Mouse (Mus musculus) forebrain, postnatal 0 days (tissue): ENCODE measurements around the gene Decr2. TPM values are rescaled to one million over a fixed set of nuclear protein-coding genes. Genes with fewer than 3 reads are reported as not detected.

Experiments used
- ATAC-seq: fragments of 200-750 bp; cut with Nextera tagmentation; 2 replicates; pipeline ENCODE4 v1.8.0; 2017; ENCODE audit warnings: mild to moderate bottlenecking, moderate library complexity
- DNase-seq: peaks from one replicate; pipeline ENCODE4 v3.0.0-alpha.2; 2015
- H3K27ac ChIP-seq: fragments of 300-500 bp; sonication (generic); 2 replicates; pipeline ENCODE4 v1.5.1; 2014; ENCODE audit warnings: low read depth, mild to moderate bottlenecking, antibody characterized with exemption, low read length, moderate library complexity, mixed read lengths
- H3K27me3 ChIP-seq: fragments of 300-500 bp; sonication (generic); 2 replicates; pipeline ENCODE4 v1.6.1; 2014; ENCODE audit warnings: mild to moderate bottlenecking, low read length, mixed read lengths; ENCODE audit not compliant: insufficient read depth
- H3K36me3 ChIP-seq: fragments of 300-500 bp; sonication (generic); 2 replicates; pipeline ENCODE4 v1.6.1; 2014; ENCODE audit warnings: mild to moderate bottlenecking, moderate library complexity; ENCODE audit not compliant: insufficient read depth
- H3K4me1 ChIP-seq: fragments of 300-500 bp; sonication (generic); 2 replicates; pipeline ENCODE4 v1.6.1; 2014; ENCODE audit warnings: antibody characterized with exemption; ENCODE audit not compliant: insufficient read depth
- H3K4me2 ChIP-seq: fragments of 300-500 bp; sonication (generic); 2 replicates; pipeline ENCODE4 v1.6.1; 2014; ENCODE audit warnings: low read depth, mild to moderate bottlenecking, moderate library complexity
- H3K4me3 ChIP-seq: fragments of 300-500 bp; sonication (generic); 2 replicates; pipeline ENCODE4 v1.5.1; 2014; ENCODE audit warnings: low read depth, low read length, mixed read lengths
- H3K9ac ChIP-seq: fragments of 300-500 bp; sonication (generic); 2 replicates; pipeline ENCODE4 v1.6.1; 2014; ENCODE audit warnings: mild to moderate bottlenecking
- H3K9me3 ChIP-seq: fragments of 300-500 bp; sonication (generic); 2 replicates; pipeline ENCODE4 v1.6.1; 2016; ENCODE audit warnings: low read length
- CTCF ChIP-seq: sonication (generic); IDR thresholded peaks from 2 replicates; pipeline ENCODE4 v1.5.1; 2016; ENCODE audit warnings: antibody characterized with exemption, control low read depth, low read depth
- WGBS: fragments of 180-500 bp; shearing (Covaris S2); extraction: QIAGEN DNeasy Blood & Tissue Kit; methylation state at CpG from one replicate; pipeline ENCODE4 v1.1.7; 2014; 5-methylcytosine and 5-hydroxymethylcytosine counted together
- polyA plus RNA-seq: library from polyadenylated mRNA; unstranded; fragments of >200 nt; fragmentation: Nextera tagmentation; extraction: Ambion mirVana; gene quantifications from 2 replicates; pipeline ENCODE4 v1.2.1, GENCODE M21; 2015
- total RNA-seq: library from RNA; depleted of rRNA; stranded (reverse); fragments of >200 nt; gene quantifications from 2 replicates; pipeline ENCODE4 v1.2.3, GENCODE M21; 2014; rRNA removed

Decr2 gene
- 32.7 and 41.1 TPM in 2 replicates for total RNA-seq
- 29.5 and 35.3 TPM in 2 replicates for polyA plus RNA-seq

DNA sequence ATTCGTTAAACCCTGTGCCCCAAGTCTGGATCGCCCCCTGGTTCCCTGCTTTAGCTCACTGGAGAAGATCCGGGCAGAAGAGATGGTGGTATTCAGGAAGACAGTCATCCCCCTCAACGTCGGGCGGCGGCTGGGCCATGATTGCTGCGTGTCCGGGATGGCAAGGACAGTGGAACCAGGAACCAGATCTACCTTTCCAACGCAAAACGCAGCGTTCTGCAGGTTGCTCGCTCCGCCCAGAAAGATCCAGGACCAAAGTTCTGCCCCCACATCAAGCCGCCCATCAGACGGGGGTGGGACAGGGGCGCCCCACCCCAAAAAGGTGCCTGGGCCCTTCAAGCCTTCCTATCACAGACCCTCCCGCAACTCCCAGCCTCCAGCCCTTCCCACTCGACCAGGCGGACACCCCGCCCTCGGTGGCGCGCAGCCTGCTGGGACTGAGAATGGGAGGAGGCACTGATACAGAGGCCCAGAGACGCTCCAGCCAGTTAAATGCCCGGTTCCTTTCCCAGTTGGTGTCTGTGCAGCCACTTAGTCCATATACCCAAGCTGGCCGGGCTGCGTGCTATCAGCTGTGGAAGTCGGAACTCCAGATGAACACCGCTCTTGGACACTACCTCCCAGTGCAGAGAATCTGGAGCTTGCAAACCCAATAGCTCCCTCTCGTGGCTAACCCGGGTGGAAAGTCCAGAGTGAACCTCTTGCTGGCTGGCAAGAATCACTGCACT is at the start of gene Decr2:
Decr2 (minus strand) TSS at position 433 of the 728 bp plus-strand sequence.
- Histone ChIP-seq H3K9ac (peak within 1 kb of the TSS; percentile 66), H3K27me3 (no peaks in the 10 kb centered on the region), H3K27ac (peak within 1 kb of the TSS; percentile 67), H3K9me3 (no peaks in the 10 kb centered on the region), H3K4me2 (peak within 1 kb of the TSS; percentile 85), H3K4me1 (no peaks in the 10 kb centered on the region), H3K4me3 (peak within 1 kb of the TSS; percentile 65), H3K36me3 (no peaks in the 10 kb centered on the region; the same call in 1 of the 2 replicates)
- TF ChIP-seq CTCF: peak; percentile 92
- 3% methylated on average over 32 of the region's 32 CpGs for WGBS
- DNase-seq: peak; percentile 93
- ATAC-seq: peak; percentile 88

- peak overlapping the region; percentile 94 for H3K27ac ChIP-seq
- H3K9ac ChIP-seq: peak overlapping the region; percentile 93
- no peak for TF ChIP-seq CTCF
- H3K36me3 ChIP-seq: peaks cover 13% of the 10 kb centered on the region
- ATAC-seq (peak; percentile 67), DNase-seq (peak; percentile 65)
- H3K4me1 ChIP-seq: peaks cover 13% of the 10 kb centered on the region; the same call in 1 of the 2 replicates
- H3K9me3 ChIP-seq: no peaks in the 10 kb centered on the region
- H3K27me3 ChIP-seq: no peaks in the 10 kb centered on the region
- WGBS: 4% methylated on average over 54 of the region's 58 CpGs
- H3K4me2 ChIP-seq: peak overlapping the region; percentile 78
- H3K4me3 ChIP-seq: peak overlapping the region; percentile 95
Measured at GRCm38 (mm10) chr17:26138901-26139381, 48.8 kb upstream of the Decr2 start.

DNA sequence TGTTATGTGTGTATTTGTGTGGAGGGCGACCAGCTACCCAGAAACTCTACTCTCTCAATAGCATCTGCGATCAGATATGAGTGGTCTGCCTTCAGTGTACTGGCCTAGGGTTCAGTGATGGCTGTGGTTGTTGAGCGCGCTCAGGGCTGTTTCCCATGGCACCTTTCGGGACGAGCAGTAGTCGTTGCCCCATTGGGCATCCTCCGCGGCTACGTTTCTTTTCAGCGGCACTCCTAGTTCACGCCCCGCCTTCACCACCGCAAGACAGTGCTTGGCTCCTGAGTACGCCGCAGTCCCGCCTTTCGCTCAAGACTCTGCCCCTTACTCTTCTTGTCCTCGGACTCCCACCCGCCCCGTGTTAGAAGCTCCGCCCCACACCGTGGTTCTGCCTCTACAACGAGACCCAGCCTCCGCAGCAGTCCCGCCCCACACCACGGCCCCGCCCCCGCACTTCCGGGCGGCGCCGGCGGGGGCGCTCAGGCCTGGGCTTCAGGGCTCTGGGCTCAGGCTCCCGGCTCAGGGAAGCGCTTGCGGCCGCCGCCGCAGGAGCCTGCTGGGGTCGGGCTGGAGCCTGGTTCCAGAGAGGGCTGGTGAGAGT is 48.2 kb upstream of the Decr2 start, which contains the start of gene Axin1:
Axin1 (plus strand) TSS at position 450 of the 598 bp plus-strand sequence.
- Histone ChIP-seq H3K4me1 (peaks cover 13% of the 10 kb centered on the region; the same call in 1 of the 2 replicates), H3K27me3 (no peaks in the 10 kb centered on the region), H3K9me3 (no peaks in the 10 kb centered on the region), H3K27ac (peak within 1 kb of the TSS; percentile 94), H3K4me2 (peak within 1 kb of the TSS; percentile 78), H3K4me3 (peak within 1 kb of the TSS; percentile 95), H3K36me3 (peaks cover 9% of the 10 kb centered on the region), H3K9ac (peak within 1 kb of the TSS; percentile 93)
- peak; percentile 97 for DNase-seq
- ATAC-seq: peak; percentile 98
- WGBS: under 1% methylated on average over 42 of the region's 42 CpGs
- TF ChIP-seq CTCF: peak; percentile 76

GRCm38 (mm10) chr17:26137751-26138130 is 47.6 kb upstream of the Decr2 start:
- Histone ChIP-seq H3K9ac (0 out of 2 replicates have a peak overlapping the region, but pooled peaks have one; percentile 93), H3K27me3 (no peaks in the 10 kb centered on the region), H3K27ac (peak overlapping the region; percentile 94; the same call in 1 of the 2 replicates), H3K4me2 (peak overlapping the region; percentile 78), H3K9me3 (no peaks in the 10 kb centered on the region), H3K36me3 (peaks cover 3% of the 10 kb centered on the region), H3K4me3 (peak overlapping the region; percentile 95), H3K4me1 (peaks cover 13% of the 10 kb centered on the region; the same call in 1 of the 2 replicates)
- DNase-seq: no peak
- no peak for TF ChIP-seq CTCF
- no peak for ATAC-seq
- 75% methylated on average over 2 of the region's 2 CpGs for WGBS

GRCm38 (mm10) chr17:26137106-26137750 is 47.1 kb upstream of the Decr2 start:
- H3K4me2 ChIP-seq: no peak overlapping the region
- H3K9ac ChIP-seq: no peak overlapping the region
- no peak overlapping the region for H3K27ac ChIP-seq
- TF ChIP-seq CTCF: no peak
- 94% methylated on average over 11 of the region's 11 CpGs for WGBS
- H3K36me3 ChIP-seq: no peaks in the 10 kb centered on the region
- H3K27me3 ChIP-seq: no peaks in the 10 kb centered on the region
- ATAC-seq (no peak), DNase-seq (no peak)
- H3K9me3 ChIP-seq: no peaks in the 10 kb centered on the region
- peaks cover 13% of the 10 kb centered on the region; the same call in 1 of the 2 replicates for H3K4me1 ChIP-seq
- no peak overlapping the region for H3K4me3 ChIP-seq

GRCm38 (mm10) chr17:26131856-26132853 is 42.0 kb upstream of the Decr2 start:
- Histone ChIP-seq H3K4me1 (no peaks in the 10 kb centered on the region), H3K9me3 (no peaks in the 10 kb centered on the region), H3K36me3 (peaks cover 35% of the 10 kb centered on the region), H3K27ac (no peak overlapping the region), H3K4me3 (0 out of 2 replicates have a peak overlapping the region, but pooled peaks have one; percentile 0), H3K27me3 (no peaks in the 10 kb centered on the region), H3K4me2 (no peak overlapping the region), H3K9ac (no peak overlapping the region)
- TF ChIP-seq CTCF: no peak
- ATAC-seq: no peak
- 64% methylated on average over 18 of the region's 18 CpGs for WGBS
- DNase-seq: no peak
